Mouse (Mus musculus) intestine, postnatal 0 days (tissue): ENCODE measurements at regions not wholly inside any gene's neighbourhood (a gene's known extent, or its start where the extent isn't known, plus 50 kb on each side); places are given as distances from the start of the nearest gene placed in this dataset.

Experiments
- ATAC-seq: fragments of 200-750 bp; cut with Nextera tagmentation; 2 replicates; pipeline ENCODE4 v1.8.0; 2017; ENCODE audit warnings: mild to moderate bottlenecking, moderate TSS enrichment, moderate library complexity
- H3K27ac ChIP-seq: fragments of 300-500 bp; sonication (generic); 2 replicates; pipeline ENCODE4 v1.5.1; 2014; ENCODE audit warnings: mild to moderate bottlenecking, low read depth, low read length, moderate library complexity
- H3K27me3 ChIP-seq: fragments of 300-500 bp; sonication (generic); replicated peaks from 2 replicates; pipeline ENCODE4 v1.6.1; 2014; ENCODE audit warnings: low read length, mixed read lengths; ENCODE audit not compliant: control insufficient read depth, insufficient read depth
- H3K36me3 ChIP-seq: fragments of 300-500 bp; sonication (generic); 2 replicates; pipeline ENCODE4 v1.6.1; 2014; ENCODE audit warnings: mild to moderate bottlenecking, moderate library complexity; ENCODE audit not compliant: control insufficient read depth, insufficient read depth
- H3K4me1 ChIP-seq: fragments of 300-500 bp; sonication (generic); replicated peaks from 2 replicates; pipeline ENCODE4 v1.6.1; 2014; ENCODE audit warnings: antibody characterized with exemption, low read length, mixed read lengths; ENCODE audit not compliant: control insufficient read depth, insufficient read depth
- H3K4me2 ChIP-seq: fragments of 300-500 bp; sonication (generic); replicated peaks from 2 replicates; pipeline ENCODE4 v1.6.1; 2014; ENCODE audit warnings: low read depth, mild to moderate bottlenecking, moderate library complexity
- H3K4me3 ChIP-seq: fragments of 300-500 bp; sonication (generic); 2 replicates; pipeline ENCODE4 v1.5.1; 2014; ENCODE audit warnings: low read depth, low read length
- H3K9ac ChIP-seq: fragments of 300-500 bp; sonication (generic); 2 replicates; pipeline ENCODE4 v1.6.1; 2014; ENCODE audit warnings: mild to moderate bottlenecking, low read depth, low read length
- H3K9me3 ChIP-seq: fragments of 300-500 bp; sonication (generic); 2 replicates; pipeline ENCODE4 v1.6.1; 2016; ENCODE audit warnings: mixed run types; ENCODE audit not compliant: control insufficient read depth
- CTCF ChIP-seq: sonication (generic); IDR thresholded peaks from 2 replicates; pipeline ENCODE4 v1.5.1; 2016; ENCODE audit warnings: low read depth, mild to moderate bottlenecking, control low read depth, antibody characterized with exemption, moderate library complexity
- WGBS: fragments of 180-500 bp; shearing (Covaris S2); extraction: QIAGEN DNeasy Blood & Tissue Kit; methylation state at CpG from one replicate; pipeline ENCODE4 v1.1.7; 2014; 5-methylcytosine and 5-hydroxymethylcytosine counted together

- WGBS: 57% methylated on average over 2 of the region's 2 CpGs
- Histone ChIP-seq H3K36me3 (no peaks in the 10 kb centered on the region), H3K9ac (no peak overlapping the region), H3K27ac (no peak overlapping the region), H3K9me3 (no peaks in the 10 kb centered on the region), H3K4me3 (no peak overlapping the region), H3K27me3 (no peaks in the 10 kb centered on the region), H3K4me2 (no peak overlapping the region), H3K4me1 (no peaks in the 10 kb centered on the region)
- no peak for ATAC-seq
- TF ChIP-seq CTCF: peak; percentile 48
Measured at GRCm38 (mm10) chr2:117912722-117913121, 199.0 kb upstream of the Thbs1 start.

GRCm38 (mm10) chr2:117913846-117914245, 197.8 kb upstream of the Thbs1 start:
- no peaks in the 10 kb centered on the region for H3K36me3 ChIP-seq
- H3K4me2 ChIP-seq: no peak overlapping the region
- no peaks in the 10 kb centered on the region for H3K27me3 ChIP-seq
- H3K4me1 ChIP-seq: no peaks in the 10 kb centered on the region
- H3K27ac ChIP-seq: no peak overlapping the region
- TF ChIP-seq CTCF: peak; percentile 31
- no peaks in the 10 kb centered on the region for H3K9me3 ChIP-seq
- no peak overlapping the region for H3K4me3 ChIP-seq
- ATAC-seq: no peak
- H3K9ac ChIP-seq: no peak overlapping the region
- WGBS: 94% methylated on average over 4 of the region's 4 CpGs

- Histone ChIP-seq H3K4me3 (no peak overlapping the region), H3K4me2 (no peak overlapping the region), H3K4me1 (no peaks in the 10 kb centered on the region), H3K9ac (no peak overlapping the region), H3K36me3 (no peaks in the 10 kb centered on the region), H3K27me3 (no peaks in the 10 kb centered on the region), H3K9me3 (no peaks in the 10 kb centered on the region), H3K27ac (no peak overlapping the region)
- WGBS: 71% methylated on average over 2 of the region's 2 CpGs
- no peak for TF ChIP-seq CTCF
- ATAC-seq: no peak
Measured at GRCm38 (mm10) chr2:117915821-117916220, 195.9 kb upstream of the Thbs1 start.

- TF ChIP-seq CTCF: no peak
- H3K4me3 ChIP-seq: no peak overlapping the region
- no peaks in the 10 kb centered on the region for H3K36me3 ChIP-seq
- no peaks in the 10 kb centered on the region for H3K4me1 ChIP-seq
- WGBS: 75% methylated on average over 3 of the region's 3 CpGs
- no peak overlapping the region for H3K9ac ChIP-seq
- no peak overlapping the region for H3K27ac ChIP-seq
- H3K27me3 ChIP-seq: no peaks in the 10 kb centered on the region
- no peak for ATAC-seq
- no peaks in the 10 kb centered on the region for H3K9me3 ChIP-seq
- no peak overlapping the region for H3K4me2 ChIP-seq
Measured at GRCm38 (mm10) chr2:117917181-117917580, 194.5 kb upstream of the Thbs1 start.

GRCm38 (mm10) chr2:117924877-117925276, 186.8 kb upstream of the Thbs1 start:
- Histone ChIP-seq H3K4me3 (no peak overlapping the region), H3K9me3 (no peaks in the 10 kb centered on the region), H3K36me3 (no peaks in the 10 kb centered on the region), H3K27ac (no peak overlapping the region), H3K4me2 (no peak overlapping the region), H3K4me1 (no peaks in the 10 kb centered on the region), H3K27me3 (no peaks in the 10 kb centered on the region), H3K9ac (no peak overlapping the region)
- 78% methylated on average over 5 of the region's 5 CpGs for WGBS
- ATAC-seq: no peak
- TF ChIP-seq CTCF: no peak

GRCm38 (mm10) chr2:117925412-117925811, 186.3 kb upstream of the Thbs1 start:
- Histone ChIP-seq H3K4me1 (no peaks in the 10 kb centered on the region), H3K4me2 (no peak overlapping the region), H3K36me3 (no peaks in the 10 kb centered on the region), H3K27me3 (no peaks in the 10 kb centered on the region), H3K9ac (no peak overlapping the region), H3K9me3 (no peaks in the 10 kb centered on the region), H3K4me3 (no peak overlapping the region), H3K27ac (no peak overlapping the region)
- no peak for TF ChIP-seq CTCF
- WGBS: 92% methylated on average over 5 of the region's 5 CpGs
- no peak for ATAC-seq

- ATAC-seq: no peak
- 58% methylated on average over 6 of the region's 6 CpGs for WGBS
- no peaks in the 10 kb centered on the region for H3K27me3 ChIP-seq
Measured at GRCm38 (mm10) chr2:117928062-117928461, 183.6 kb upstream of the Thbs1 start.

More at GRCm38 (mm10) chr2:117928062-117928461, 183.6 kb upstream of the Thbs1 start:
- Histone ChIP-seq H3K9me3 (no peaks in the 10 kb centered on the region), H3K4me3 (no peak overlapping the region), H3K4me2 (no peak overlapping the region), H3K36me3 (no peaks in the 10 kb centered on the region), H3K4me1 (no peaks in the 10 kb centered on the region), H3K27ac (no peak overlapping the region), H3K9ac (no peak overlapping the region)
- no peak for TF ChIP-seq CTCF
